Mouse (Mus musculus) adrenal gland, postnatal 4 days (tissue): ENCODE results near the gene H2al1e. TPM values are rescaled to one million over a fixed set of nuclear protein-coding genes. Genes with fewer than 3 reads are reported as not detected.

Experiments
- total RNA-seq, 2 experiments: library from RNA; stranded (reverse); gene quantifications; 2 replicates each; pipeline ENCODE4 v1.2.3; 2021

H2al1e gene
- total RNA-seq, 2 experiments from 2014 or later = not detected

Other genes starting within 250 kb of the H2al1e start
- gene H2al1a, start 12.7 kb upstream of the H2al1e start, total RNA-seq = not detected
- gene H2al1b, start 9.5 kb upstream of the H2al1e start, total RNA-seq = not detected
- gene H2al1c, start 6.3 kb upstream of the H2al1e start, total RNA-seq = not detected
- gene H2al1d, start 3.1 kb upstream of the H2al1e start, total RNA-seq = not detected
- gene H2al1f, start 3.2 kb downstream of the H2al1e start, total RNA-seq = not detected
- not detected for gene H2al1g, start 6.3 kb downstream of the H2al1e start, total RNA-seq
- gene H2al1h, start 9.6 kb downstream of the H2al1e start, total RNA-seq = not detected
- gene H2al1i, start 12.7 kb downstream of the H2al1e start, total RNA-seq = not detected
- not detected for gene H2al1j, start 15.9 kb downstream of the H2al1e start, total RNA-seq